Mouse (Mus musculus) adrenal gland, postnatal 0 days (tissue): ENCODE results near the gene Hist1h2bp. TPM values are rescaled to one million over a fixed set of nuclear protein-coding genes. Genes with fewer than 3 reads are reported as not detected.

ENCODE experiments used
- microRNA-seq: library from miRNA; unstranded; fragments of <30 nt; microRNA quantifications from one replicate; pipeline ENCODE4, GENCODE M21; 2016; ENCODE audit warnings: borderline replicate concordance; ENCODE audit not compliant: insufficient number of aligned reads
- polyA plus RNA-seq: library from polyadenylated mRNA; unstranded; fragments of >200 nt; fragmentation: Nextera tagmentation; extraction: Ambion mirVana; gene quantifications from 2 replicates; pipeline ENCODE4 v1.2.1, GENCODE M21; 2015

The Hist1h2bp gene
- polyA plus RNA-seq: 1.4 and 1.8 TPM in 2 replicates

DNA sequence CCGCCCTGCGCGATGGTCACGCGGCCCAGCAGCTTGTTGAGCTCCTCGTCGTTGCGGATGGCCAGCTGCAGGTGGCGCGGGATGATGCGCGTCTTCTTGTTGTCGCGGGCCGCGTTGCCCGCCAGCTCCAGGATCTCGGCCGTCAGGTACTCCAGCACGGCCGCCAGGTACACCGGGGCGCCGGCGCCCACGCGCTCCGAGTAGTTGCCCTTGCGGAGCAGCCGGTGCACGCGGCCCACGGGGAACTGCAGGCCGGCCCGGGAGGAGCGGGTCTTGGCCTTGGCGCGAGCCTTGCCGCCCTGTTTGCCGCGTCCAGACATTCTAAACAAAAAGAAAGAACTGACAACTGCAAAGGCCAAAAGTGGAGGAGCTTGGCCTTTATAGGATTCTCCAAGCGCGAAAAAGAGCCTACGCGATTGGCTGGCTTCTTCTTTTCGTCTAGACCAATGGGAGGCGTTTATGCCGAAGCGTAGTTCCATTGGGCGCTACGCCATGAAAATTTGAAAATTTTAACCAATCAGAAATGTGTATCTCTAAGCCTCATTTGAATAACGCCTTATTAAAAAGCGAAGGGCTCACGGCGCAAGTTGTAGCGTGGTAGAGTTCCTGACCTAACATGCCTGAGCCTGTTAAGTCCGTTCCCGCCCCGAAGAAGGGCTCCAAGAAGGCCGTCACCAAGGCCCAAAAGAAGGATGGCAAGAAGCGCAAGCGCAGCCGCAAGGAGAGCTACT is at the start of gene Hist1h2bp, which contains the start of gene Hist1h2an:
Hist1h2bp (plus strand) TSS at position 563 of the 731 bp plus-strand sequence.
Hist1h2an (minus strand) TSS at position 320 of the 731 bp plus-strand sequence.

DNA sequence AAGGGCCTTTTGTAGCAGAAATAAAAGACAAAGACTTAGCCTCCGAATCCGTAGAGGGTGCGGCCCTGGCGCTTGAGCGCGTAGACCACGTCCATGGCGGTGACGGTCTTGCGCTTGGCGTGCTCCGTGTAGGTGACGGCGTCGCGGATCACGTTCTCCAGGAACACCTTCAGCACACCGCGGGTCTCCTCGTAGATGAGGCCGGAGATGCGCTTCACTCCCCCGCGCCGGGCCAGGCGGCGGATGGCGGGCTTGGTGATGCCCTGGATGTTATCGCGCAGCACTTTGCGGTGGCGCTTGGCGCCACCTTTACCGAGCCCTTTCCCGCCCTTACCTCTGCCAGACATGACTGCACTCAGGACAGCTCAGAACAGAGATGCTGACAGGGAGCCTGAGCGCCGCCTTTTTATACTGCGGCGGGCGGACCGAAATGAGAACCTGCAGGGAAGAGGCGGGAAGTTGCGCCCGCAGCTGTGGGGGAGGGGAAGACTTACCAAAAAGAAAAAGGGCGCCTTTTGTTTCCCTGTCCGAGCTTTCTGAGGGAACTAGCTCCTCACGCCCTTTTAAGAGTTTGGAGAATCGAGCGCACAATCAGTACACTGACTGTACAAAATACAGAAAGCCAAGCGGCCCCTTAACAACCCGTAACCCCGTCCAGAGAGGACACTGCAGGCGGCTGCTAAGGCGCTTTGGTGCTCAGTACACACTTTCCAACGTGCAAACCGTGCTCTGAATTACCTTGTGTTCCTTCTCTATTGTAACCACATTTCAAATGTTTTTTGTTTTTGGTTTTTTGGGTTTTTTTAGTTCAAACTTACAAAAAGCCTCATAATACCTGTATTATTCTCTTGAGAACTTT is 36.9 kb upstream of the Hist1h2bp start, which contains the start of gene Hist1h4k:
Hist1h4k (minus strand) TSS at position 347 of the 859 bp plus-strand sequence.

DNA sequence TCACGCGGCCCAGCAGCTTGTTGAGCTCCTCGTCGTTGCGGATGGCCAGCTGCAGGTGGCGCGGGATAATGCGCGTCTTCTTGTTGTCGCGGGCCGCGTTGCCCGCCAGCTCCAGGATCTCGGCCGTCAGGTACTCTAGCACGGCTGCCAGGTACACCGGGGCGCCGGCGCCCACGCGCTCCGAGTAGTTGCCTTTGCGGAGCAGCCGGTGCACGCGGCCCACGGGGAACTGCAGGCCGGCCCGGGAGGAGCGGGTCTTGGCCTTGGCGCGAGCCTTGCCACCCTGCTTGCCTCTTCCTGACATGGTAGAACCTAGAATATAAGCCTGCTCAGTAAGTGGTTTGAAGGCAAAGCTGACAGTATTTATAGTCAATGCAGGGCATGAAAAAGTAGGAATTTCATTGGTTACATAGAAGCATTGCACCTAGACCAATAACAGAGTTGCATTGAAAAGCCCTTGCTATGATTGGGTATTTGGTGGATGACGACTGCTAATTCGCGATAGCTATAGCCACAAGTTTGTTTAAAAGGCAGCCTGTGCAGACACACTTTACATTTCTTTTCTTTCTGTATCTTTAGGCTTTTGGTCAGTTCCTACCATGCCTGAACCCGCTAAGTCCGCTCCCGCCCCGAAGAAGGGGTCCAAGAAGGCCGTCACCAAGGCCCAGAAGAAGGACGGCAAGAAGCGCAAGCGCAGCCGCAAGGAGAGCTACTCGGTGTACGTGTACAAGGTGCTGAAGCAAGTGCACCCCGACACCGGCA is 33.6 kb upstream of the Hist1h2bp start, which contains the start of the genes Hist1h2ak and Hist1h2bn:
Hist1h2ak (minus strand) TSS at position 304 of the 762 bp plus-strand sequence.
Hist1h2bn (plus strand) TSS at position 600 of the 762 bp plus-strand sequence.

DNA sequence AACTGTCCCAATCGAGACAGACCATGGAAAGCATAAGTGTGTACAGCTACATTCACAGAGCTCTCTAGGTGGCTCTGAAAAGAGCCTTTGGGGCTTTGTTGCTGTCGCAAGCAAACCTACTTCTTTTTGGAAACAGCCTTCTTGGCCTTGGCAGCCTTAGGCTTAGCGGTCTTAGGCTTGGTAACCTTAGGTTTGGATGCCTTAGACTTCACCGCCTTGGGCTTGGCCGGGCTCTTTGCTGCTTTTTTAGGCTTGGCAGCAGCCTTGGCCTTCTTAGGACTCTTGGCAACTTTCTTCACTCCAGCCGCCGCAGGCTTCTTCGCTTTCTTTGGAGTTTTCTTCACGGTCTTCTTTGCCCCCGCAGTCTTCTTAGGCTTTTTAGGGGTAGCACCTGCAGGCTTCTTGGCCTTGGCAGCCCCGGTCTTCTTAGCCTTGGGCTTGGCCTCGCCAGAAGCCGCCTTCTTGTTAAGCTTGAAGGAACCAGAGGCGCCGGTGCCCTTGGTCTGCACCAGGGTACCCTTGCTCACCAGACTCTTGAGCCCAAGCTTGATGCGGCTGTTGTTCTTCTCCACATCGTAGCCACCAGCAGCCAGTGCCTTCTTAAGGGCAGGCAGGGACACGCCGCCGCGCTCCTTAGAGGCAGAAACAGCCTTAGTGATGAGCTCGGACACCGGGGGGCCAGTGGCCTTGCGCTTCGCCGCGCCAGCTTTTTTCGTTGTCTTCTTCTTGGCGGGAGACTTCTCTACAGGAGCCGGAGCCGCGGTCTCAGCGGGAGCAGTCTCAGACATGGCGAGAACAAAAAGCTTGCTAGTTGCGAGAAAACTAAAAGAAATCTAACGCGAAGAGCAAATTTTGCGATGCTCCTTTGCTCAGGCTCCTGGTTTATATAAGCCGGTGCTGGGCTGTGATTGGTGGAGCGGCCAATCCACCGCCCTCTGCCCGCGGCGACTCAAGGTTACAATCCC is 7.2 kb upstream of the Hist1h2bp start, which contains the start of gene Hist1h1b:
Hist1h1b (minus strand) TSS at position 859 of the 965 bp plus-strand sequence.

DNA sequence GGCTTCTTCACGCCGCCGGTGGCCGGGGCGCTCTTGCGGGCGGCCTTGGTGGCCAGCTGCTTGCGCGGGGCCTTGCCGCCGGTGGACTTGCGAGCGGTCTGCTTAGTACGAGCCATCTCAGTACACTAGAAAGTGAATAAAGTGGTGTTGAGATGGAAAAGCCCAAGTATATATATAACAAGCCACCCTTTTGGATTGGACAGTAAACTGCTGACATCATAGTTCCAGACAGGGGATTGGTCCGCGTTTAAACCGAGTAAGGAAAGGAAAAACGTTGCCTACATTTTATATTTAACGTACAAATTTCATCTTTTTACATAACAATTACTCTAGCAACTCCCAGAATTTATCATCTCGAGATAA is 4.0 kb upstream of the Hist1h2bp start, which contains the start of gene Hist1h3i:
Hist1h3i (minus strand) TSS at position 116 of the 363 bp plus-strand sequence.

DNA sequence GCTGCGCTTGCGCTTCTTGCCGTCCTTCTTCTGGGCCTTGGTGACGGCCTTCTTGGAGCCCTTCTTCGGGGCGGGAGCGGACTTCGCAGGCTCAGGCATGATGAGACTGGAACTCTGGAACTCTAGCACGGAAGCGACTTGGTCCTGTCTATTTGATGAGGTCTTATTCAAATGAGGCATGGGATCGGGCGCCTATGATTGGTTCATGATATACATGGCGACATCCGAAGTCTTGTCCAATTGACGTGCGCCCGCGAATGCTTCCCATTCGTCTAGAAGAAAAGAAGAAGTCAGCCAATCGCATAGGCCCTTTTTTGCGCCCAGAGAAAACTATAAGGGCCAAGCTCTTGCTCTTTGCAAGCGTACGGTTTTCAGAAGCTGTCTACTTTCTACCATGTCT is 22.8 kb downstream of the Hist1h2bp start, which contains the start of the genes Hist1h2bq and Hist1h2ao:
Hist1h2bq (minus strand) TSS at position 125 of the 400 bp plus-strand sequence.
Hist1h2ao (plus strand) TSS at position 393 of the 400 bp plus-strand sequence.

DNA sequence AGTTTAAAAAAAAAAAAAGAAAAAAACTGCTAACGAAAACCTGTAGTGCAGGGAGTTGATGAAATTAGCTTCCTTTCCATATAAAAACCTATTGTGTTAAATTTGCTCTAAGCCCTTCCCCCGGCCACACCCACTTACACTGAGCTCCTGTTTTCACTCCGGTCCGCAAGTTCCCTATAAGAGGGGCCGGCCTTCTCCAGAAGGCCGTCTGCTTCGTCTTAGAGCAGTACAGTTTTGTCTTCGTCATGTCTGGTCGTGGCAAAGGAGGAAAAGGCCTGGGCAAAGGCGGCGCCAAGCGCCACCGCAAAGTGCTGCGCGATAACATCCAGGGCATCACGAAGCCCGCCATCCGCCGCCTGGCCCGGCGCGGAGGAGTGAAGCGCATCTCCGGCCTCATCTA is 24.3 kb downstream of the Hist1h2bp start, which contains the start of gene Hist1h4m:
Hist1h4m (plus strand) TSS at position 208 of the 400 bp plus-strand sequence.

DNA sequence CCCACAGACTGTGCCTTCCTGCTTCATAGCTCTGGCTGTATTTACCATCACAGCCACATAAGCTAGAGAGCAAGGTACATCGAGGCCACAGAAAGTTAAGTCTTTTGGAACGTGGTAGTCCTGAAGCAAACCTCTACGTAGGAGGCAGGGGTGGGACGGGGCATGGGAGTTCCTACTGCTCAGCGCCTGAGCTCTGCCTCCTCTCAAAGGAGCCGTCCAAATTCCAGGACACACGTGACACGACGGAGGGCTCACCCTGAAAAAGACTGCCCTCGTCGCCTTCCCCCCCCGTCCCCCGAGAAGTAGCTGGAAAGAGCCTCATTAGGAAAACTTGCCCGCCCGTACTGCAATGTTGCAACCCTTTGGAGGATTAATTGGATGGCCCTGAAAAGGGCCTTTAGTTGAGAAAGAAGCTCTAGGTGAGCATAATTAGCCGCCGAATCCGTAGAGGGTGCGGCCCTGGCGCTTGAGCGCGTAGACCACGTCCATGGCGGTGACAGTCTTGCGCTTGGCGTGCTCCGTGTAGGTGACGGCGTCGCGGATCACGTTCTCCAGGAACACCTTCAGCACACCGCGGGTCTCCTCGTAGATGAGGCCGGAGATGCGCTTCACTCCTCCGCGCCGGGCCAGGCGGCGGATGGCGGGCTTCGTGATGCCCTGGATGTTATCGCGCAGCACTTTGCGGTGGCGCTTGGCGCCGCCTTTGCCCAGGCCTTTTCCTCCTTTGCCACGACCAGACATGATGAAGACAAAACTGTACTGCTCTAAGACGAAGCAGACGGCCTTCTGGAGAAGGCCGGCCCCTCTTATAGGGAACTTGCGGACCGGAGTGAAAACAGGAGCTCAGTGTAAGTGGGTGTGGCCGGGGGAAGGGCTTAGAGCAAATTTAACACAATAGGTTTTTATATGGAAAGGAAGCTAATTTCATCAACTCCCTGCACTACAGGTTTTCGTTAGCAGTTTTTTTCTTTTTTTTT is 44.4 kb downstream of the Hist1h2bp start, which contains the start of gene Hist1h4n:
Hist1h4n (minus strand) TSS at position 779 of the 977 bp plus-strand sequence.

DNA sequence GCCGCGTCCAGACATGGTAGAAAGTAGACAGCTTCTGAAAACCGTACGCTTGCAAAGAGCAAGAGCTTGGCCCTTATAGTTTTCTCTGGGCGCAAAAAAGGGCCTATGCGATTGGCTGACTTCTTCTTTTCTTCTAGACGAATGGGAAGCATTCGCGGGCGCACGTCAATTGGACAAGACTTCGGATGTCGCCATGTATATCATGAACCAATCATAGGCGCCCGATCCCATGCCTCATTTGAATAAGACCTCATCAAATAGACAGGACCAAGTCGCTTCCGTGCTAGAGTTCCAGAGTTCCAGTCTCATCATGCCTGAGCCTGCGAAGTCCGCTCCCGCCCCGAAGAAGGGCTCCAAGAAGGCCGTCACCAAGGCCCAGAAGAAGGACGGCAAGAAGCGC is 46.2 kb downstream of the Hist1h2bp start, which contains the start of the genes Hist1h2ap and Hist1h2br:
Hist1h2ap (minus strand) TSS at position 47 of the 400 bp plus-strand sequence.
Hist1h2br (plus strand) TSS at position 283 of the 400 bp plus-strand sequence.

Small RNA genes within 50 kb of the gene (microRNA-seq; reads per million reads assigned to microRNA genes)
- gene Gm19658: not detected
- gene Gm44346: not detected
- gene Gm44454: not detected
- gene Gm44466: not detected

Other genes starting within 250 kb of the Hist1h2bp start
- gene Olfr1366, start 244.7 kb upstream of the Hist1h2bp start, polyA plus RNA-seq: not detected in 2 replicates
- gene Olfr1535, start 227.6 kb upstream of the Hist1h2bp start, polyA plus RNA-seq: not detected in 2 replicates
- gene Olfr1364, start 205.7 kb upstream of the Hist1h2bp start, polyA plus RNA-seq: not detected in 2 replicates
- not detected in 2 replicates for gene Olfr1362, start 173.4 kb upstream of the Hist1h2bp start, polyA plus RNA-seq
- not detected in 2 replicates for gene Olfr11, start 144.9 kb upstream of the Hist1h2bp start, polyA plus RNA-seq
- not detected in 2 replicates for gene Olfr1361, start 124.1 kb upstream of the Hist1h2bp start, polyA plus RNA-seq
- not detected in 2 replicates for gene Olfr1360, start 110.1 kb upstream of the Hist1h2bp start, polyA plus RNA-seq
- not detected in 2 replicates for gene Olfr1359, start 89.3 kb upstream of the Hist1h2bp start, polyA plus RNA-seq
- 1.4 TPM in 1 of 2 replicates, not detected in the other for gene Hist1h2bl, start 71.3 kb upstream of the Hist1h2bp start, polyA plus RNA-seq
- 6.6 and 14.9 TPM in 2 replicates for gene Hist1h2ai, start 71.0 kb upstream of the Hist1h2bp start, polyA plus RNA-seq
- 0.38 and 2.1 TPM in 2 replicates for gene Hist1h3h, start 69.8 kb upstream of the Hist1h2bp start, polyA plus RNA-seq
- gene Hist1h2bm, start 65.4 kb upstream of the Hist1h2bp start, polyA plus RNA-seq: 1.1 and 1.3 TPM in 2 replicates
- 0.39 and 0.77 TPM in 2 replicates for gene Hist1h4j, start 52.4 kb upstream of the Hist1h2bp start, polyA plus RNA-seq
- gene Hist1h4k, start 37.0 kb upstream of the Hist1h2bp start, polyA plus RNA-seq: 2.2 and 2.5 TPM in 2 replicates
- 6.3 and 6.9 TPM in 2 replicates for gene Hist1h2ak, start 33.6 kb upstream of the Hist1h2bp start, polyA plus RNA-seq
- 0.83 and 1.5 TPM in 2 replicates for gene Hist1h2bn, start 33.3 kb upstream of the Hist1h2bp start, polyA plus RNA-seq
- 9.0 and 13.0 TPM in 2 replicates for gene Hist1h1b, start 6.8 kb upstream of the Hist1h2bp start, polyA plus RNA-seq
- 55.7 and 74.2 TPM in 2 replicates for gene Hist1h3i, start 4.1 kb upstream of the Hist1h2bp start, polyA plus RNA-seq
- gene Hist1h2an, start 243 bp upstream of the Hist1h2bp start, polyA plus RNA-seq: 7.6 and 8.2 TPM in 2 replicates
- 1.4 and 6.7 TPM in 2 replicates for gene Hist1h2bq, start 22.7 kb downstream of the Hist1h2bp start, polyA plus RNA-seq
- gene Hist1h2ao, start 23.0 kb downstream of the Hist1h2bp start, polyA plus RNA-seq: 2.0 TPM in 1 of 2 replicates, not detected in the other
- gene Hist1h4m, start 24.3 kb downstream of the Hist1h2bp start, polyA plus RNA-seq: not detected in 2 replicates
- gene Hist1h4n, start 44.7 kb downstream of the Hist1h2bp start, polyA plus RNA-seq: 5.7 and 5.9 TPM in 2 replicates
- gene Hist1h2ap, start 46.0 kb downstream of the Hist1h2bp start, polyA plus RNA-seq: 2,226 and 3,319 TPM in 2 replicates
- 1.6 and 7.1 TPM in 2 replicates for gene Hist1h2br, start 46.3 kb downstream of the Hist1h2bp start, polyA plus RNA-seq
- 3.3 and 5.1 TPM in 2 replicates for gene Zfp184, start 157.6 kb downstream of the Hist1h2bp start, polyA plus RNA-seq
- gene Pom121l2, start 193.7 kb downstream of the Hist1h2bp start, polyA plus RNA-seq: not detected in 2 replicates
- 0.69 and 0.87 TPM in 2 replicates for gene Prss16, start 222.3 kb downstream of the Hist1h2bp start, polyA plus RNA-seq
- gene Hist1h2ah, start 248.1 kb downstream of the Hist1h2bp start, polyA plus RNA-seq: 4.4 TPM in 1 of 2 replicates, not detected in the other
- gene Hist1h2bk, start 248.4 kb downstream of the Hist1h2bp start, polyA plus RNA-seq: 2.2 TPM in 2 replicates